Mouse (Mus musculus) liver, embryonic 14.5 days (tissue): Measurements from ENCODE around the gene Rgs10. TPM values are rescaled to one million over a fixed set of nuclear protein-coding genes. Genes with fewer than 3 reads are reported as not detected.

Experiments used
- ATAC-seq: fragments of 200-750 bp; cut with Nextera tagmentation; 2 replicates; pipeline ENCODE4 v1.8.0; 2017; ENCODE audit warnings: moderate number of reproducible peaks, mild to moderate bottlenecking, moderate library complexity; ENCODE audit not compliant: insufficient read depth
- DNase-seq, 3 experiments: peaks; one replicate each; pipeline ENCODE4 v3.0.0-alpha.2; 2012 to 2013; ENCODE audit warnings: low read depth in 3 of 3, low spot score in 3 of 3
- H3K27ac ChIP-seq: fragments of 300-500 bp; sonication (generic); 2 replicates; pipeline ENCODE4 v1.5.1; 2014; ENCODE audit warnings: moderate library complexity, mild to moderate bottlenecking, control low read depth, inconsistent platforms
- H3K27me3 ChIP-seq: fragments of 300-500 bp; sonication (generic); 2 replicates; pipeline ENCODE4 v1.6.1; 2014; ENCODE audit warnings: mild to moderate bottlenecking, low read length, moderate library complexity; ENCODE audit not compliant: control insufficient read depth, insufficient read depth
- H3K36me3 ChIP-seq: fragments of 300-500 bp; sonication (generic); replicated peaks from 2 replicates; pipeline ENCODE4 v1.6.1; 2014; ENCODE audit warnings: low read depth; ENCODE audit not compliant: control insufficient read depth, insufficient read depth
- H3K4me1 ChIP-seq, 2 experiments: fragments of 200-500 bp in 1 of 2; fragments of 300-500 bp in 1 of 2; sonication (generic) in 1 of 2; replicated peaks; 2 replicates each; pipeline ENCODE4 v1.6.1; 2012 to 2014; ENCODE audit warnings: antibody characterized with exemption in 1 of 2, inconsistent platforms in 1 of 2, low read length in 1 of 2; ENCODE audit not compliant: control insufficient read depth in 2 of 2, insufficient read depth in 2 of 2
- H3K4me2 ChIP-seq: fragments of 300-500 bp; sonication (generic); 2 replicates; pipeline ENCODE4 v1.6.1; 2014; ENCODE audit warnings: low read depth, mild to moderate bottlenecking, control low read depth, moderate library complexity
- H3K4me3 ChIP-seq, 2 experiments: fragments of 200-500 bp in 1 of 2; fragments of 300-500 bp in 1 of 2; sonication (generic) in 1 of 2; 2 replicates each; pipeline ENCODE4 v1.5.1; 2012 to 2014; ENCODE audit warnings: low read depth in 2 of 2, low read length in 2 of 2, mild to moderate bottlenecking in 2 of 2, control low read depth in 1 of 2, inconsistent platforms in 1 of 2, moderate library complexity in 1 of 2; ENCODE audit not compliant: insufficient read depth in 1 of 2
- H3K9ac ChIP-seq: fragments of 300-500 bp; sonication (generic); replicated peaks from 2 replicates; pipeline ENCODE4 v1.6.1; 2014; ENCODE audit warnings: mild to moderate bottlenecking, control low read depth, moderate library complexity
- H3K9me3 ChIP-seq: fragments of 300-500 bp; sonication (generic); 2 replicates; pipeline ENCODE4 v1.6.1; 2016; ENCODE audit warnings: low read length, mixed read lengths; ENCODE audit not compliant: control insufficient read depth
- CTCF ChIP-seq: IDR thresholded peaks from 2 replicates; pipeline ENCODE4 v1.5.1; 2016; ENCODE audit warnings: antibody characterized with exemption, low read depth, control low read depth
- EP300 ChIP-seq: IDR thresholded peaks from 2 replicates; pipeline ENCODE4 v1.6.1; 2016; ENCODE audit warnings: antibody characterized with exemption, low read depth
- WGBS: fragments of 180-500 bp; shearing (Covaris S2); extraction: QIAGEN DNeasy Blood & Tissue Kit; methylation state at CpG from one replicate; pipeline ENCODE4 v1.1.7; 2014; ENCODE audit not compliant: insufficient replicate concordance; 5-methylcytosine and 5-hydroxymethylcytosine counted together
- polyA plus RNA-seq, 2 experiments: library from polyadenylated mRNA; depleted of rRNA in 1 of 2; stranded (reverse) in 1 of 2; unstranded in 1 of 2; fragments of >200 nt; fragmentation: Nextera tagmentation in 1 of 2; extraction: Ambion mirVana in 1 of 2; gene quantifications; 2 replicates each; pipeline versions ENCODE4 v1.2.1 to v1.2.3; 2012 to 2014

The Rgs10 gene
- polyA plus RNA-seq, 2 experiments, result 36.3 to 45.8 TPM

GRCm38 (mm10) chr7:128439251-128439650 lies 20.7 kb upstream of the Rgs10 start:
- Histone ChIP-seq H3K4me2 (no peak overlapping the region), H3K9ac (no peak overlapping the region), H3K4me1 (no peaks in the 10 kb centered on the region), H3K4me3 (no peak overlapping the region), H3K27ac (no peak overlapping the region), H3K36me3 (peaks cover 28% of the 10 kb centered on the region), H3K27me3 (no peaks in the 10 kb centered on the region), H3K9me3 (no peaks in the 10 kb centered on the region)
- DNase-seq (no peak), ATAC-seq (no peak)
- whole genome bisulfite sequencing, result 81% methylated on average over 6 of the region's 6 CpGs
- TF ChIP-seq CTCF (no peak), EP300 (no peak)

- H3K27me3 ChIP-seq, result no peaks in the 10 kb centered on the region
- no peak overlapping the region for H3K9ac ChIP-seq
- no peak for TF ChIP-seq EP300
- no peak for TF ChIP-seq CTCF
- ATAC-seq, result no peak
- no peak overlapping the region for H3K4me2 ChIP-seq
- no peak for DNase-seq
- no peaks in the 10 kb centered on the region for H3K9me3 ChIP-seq
- no peak overlapping the region for H3K27ac ChIP-seq
- no peak overlapping the region for H3K4me3 ChIP-seq
- H3K36me3 ChIP-seq, result peaks cover 21% of the 10 kb centered on the region
- H3K4me1 ChIP-seq, result no peaks in the 10 kb centered on the region
Measured at GRCm38 (mm10) chr7:128438131-128438530, 19.6 kb upstream of the Rgs10 start.

DNA sequence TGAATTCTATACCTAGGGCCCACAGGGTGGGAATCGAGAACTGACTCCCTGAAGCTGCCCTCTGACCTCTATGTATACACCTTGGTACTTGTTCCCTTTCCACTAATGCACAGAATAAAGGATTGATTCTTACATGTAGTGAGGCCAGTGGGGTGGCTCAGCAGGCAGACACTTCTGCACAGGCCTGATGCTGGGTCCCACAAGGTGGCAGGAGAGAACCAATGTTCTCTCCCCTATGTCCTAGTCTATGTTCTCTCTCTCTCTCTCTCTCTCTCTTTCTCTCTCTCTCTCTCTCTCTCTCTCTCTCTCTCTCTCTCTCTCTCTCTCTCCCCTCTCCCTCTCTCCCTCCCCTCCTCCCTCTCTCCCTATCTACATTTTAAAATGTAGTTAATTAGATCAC lies 14.7 kb upstream of the Rgs10 start:
- DNase-seq (no peak), ATAC-seq (no peak)
- H3K27ac ChIP-seq, result no peak overlapping the region
- TF ChIP-seq EP300 (no peak), CTCF (peak; percentile 50)
- WGBS, result 44% methylated on average over 1 of the region's 1 CpGs
- H3K9ac ChIP-seq, result no peak overlapping the region
- H3K9me3 ChIP-seq, result no peaks in the 10 kb centered on the region
- H3K36me3 ChIP-seq, result no peaks in the 10 kb centered on the region
- H3K4me3 ChIP-seq, result no peak overlapping the region
- no peaks in the 10 kb centered on the region for H3K4me1 ChIP-seq
- H3K27me3 ChIP-seq, result no peaks in the 10 kb centered on the region
- H3K4me2 ChIP-seq, result no peak overlapping the region

- H3K4me2 ChIP-seq, result no peak overlapping the region
- no peaks in the 10 kb centered on the region for H3K36me3 ChIP-seq
- 64% methylated on average over 10 of the region's 10 CpGs for WGBS
- H3K27me3 ChIP-seq, result no peaks in the 10 kb centered on the region
- no peak for TF ChIP-seq EP300
- no peak for TF ChIP-seq CTCF
- DNase-seq (no peak), ATAC-seq (no peak)
- H3K27ac ChIP-seq, result no peak overlapping the region
- H3K9ac ChIP-seq, result no peak overlapping the region
- H3K4me1 ChIP-seq, result no peaks in the 10 kb centered on the region
- no peak overlapping the region for H3K4me3 ChIP-seq
- H3K9me3 ChIP-seq, result no peaks in the 10 kb centered on the region
Measured at GRCm38 (mm10) chr7:128432574-128432973, 14.0 kb upstream of the Rgs10 start.

- Histone ChIP-seq H3K4me3 (no peak overlapping the region), H3K27ac (no peak overlapping the region), H3K9ac (no peak overlapping the region), H3K4me2 (no peak overlapping the region), H3K27me3 (peaks cover 25% of the 10 kb centered on the region), H3K4me1 (no peaks in the 10 kb centered on the region; a peak in 1 of 4 replicates), H3K9me3 (no peaks in the 10 kb centered on the region), H3K36me3 (no peaks in the 10 kb centered on the region)
- 50% methylated on average over 3 of the region's 3 CpGs for WGBS
- no peak for TF ChIP-seq EP300
- no peak for TF ChIP-seq CTCF
- DNase-seq, result no peak
- ATAC-seq, result no peak
Measured at GRCm38 (mm10) chr7:128422491-128422890, 3.9 kb upstream of the Rgs10 start.
